Mouse (Mus musculus) effector memory CD4-positive, alpha-beta T cell, adult 5 months (primary cell): ENCODE data around the gene Dph6. TPM values are rescaled to one million over a fixed set of nuclear protein-coding genes. Genes with fewer than 3 reads are reported as not detected.

ENCODE experiments used
- polyA plus RNA-seq: library from polyadenylated mRNA; unstranded; fragments of 100-300 nt; shearing (Covaris generic); gene quantifications from one replicate; pipeline ENCODE4 v1.2.1, GENCODE M21; 2017

Gene Dph6
- 19.3 TPM for polyA plus RNA-seq

DNA sequence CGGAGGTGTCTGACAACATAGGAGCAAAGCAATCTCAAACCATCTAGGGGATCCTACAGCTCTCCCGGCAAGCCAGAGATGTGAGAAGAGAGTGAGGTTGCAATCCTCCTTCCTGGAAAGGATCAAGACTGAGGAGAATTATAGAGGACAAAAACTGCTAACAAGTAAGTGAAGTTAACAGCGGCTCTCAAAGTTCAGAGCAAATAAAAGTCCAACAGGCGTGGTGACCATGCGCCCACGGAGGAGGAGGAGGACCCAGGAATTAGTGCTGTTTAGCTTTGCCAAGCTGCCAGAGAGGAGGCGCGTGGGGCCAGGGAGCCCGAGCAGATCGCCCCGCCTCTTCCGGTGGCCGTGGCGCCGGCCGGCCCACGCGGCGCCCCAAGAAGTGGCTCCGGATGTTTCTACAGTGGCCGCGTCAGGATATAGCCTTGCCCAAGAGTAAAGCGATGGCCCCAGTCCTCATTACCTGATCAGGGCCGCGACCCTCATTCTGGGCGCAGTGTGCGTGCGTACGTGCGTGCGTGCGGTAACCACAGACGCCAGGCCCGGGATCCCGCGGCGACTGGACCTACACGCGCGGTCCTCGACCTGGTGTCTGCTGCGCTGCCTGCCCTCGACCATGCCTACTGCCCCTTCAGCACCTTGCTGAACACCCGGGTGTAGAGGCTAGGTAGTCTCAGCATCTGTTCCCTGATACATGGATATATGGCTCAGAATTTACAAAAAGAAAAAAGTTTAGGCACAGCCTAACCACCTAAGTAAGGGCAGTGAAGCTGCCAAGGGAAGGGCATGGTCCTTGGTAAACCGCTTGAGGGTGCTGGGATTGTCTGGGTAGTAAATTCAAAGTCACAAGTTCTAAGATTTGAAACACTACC, at the start of gene Dph6:
Gene Dph6, minus strand, starts transcription at position 600 of the 875 bp plus-strand sequence.

